Mouse (Mus musculus) testis, adult 2 months (tissue): ENCODE measurements around the gene Celf5.

Experiments used
- CTCF ChIP-seq: fragments of 200-500 bp; IDR thresholded peaks from 2 replicates; pipeline ENCODE4 v1.5.1; 2012; ENCODE audit warnings: low read depth, mild to moderate bottlenecking, inconsistent platforms, low read length, moderate library complexity; ENCODE audit not compliant: control insufficient read depth, insufficient read depth, insufficient replicate concordance
- POLR2A ChIP-seq: fragments of 200-500 bp; IDR thresholded peaks from 2 replicates; pipeline ENCODE4 v1.6.1; 2012; ENCODE audit warnings: low read depth, mild to moderate bottlenecking, inconsistent platforms, low read length, moderate library complexity; ENCODE audit not compliant: control insufficient read depth

DNA sequence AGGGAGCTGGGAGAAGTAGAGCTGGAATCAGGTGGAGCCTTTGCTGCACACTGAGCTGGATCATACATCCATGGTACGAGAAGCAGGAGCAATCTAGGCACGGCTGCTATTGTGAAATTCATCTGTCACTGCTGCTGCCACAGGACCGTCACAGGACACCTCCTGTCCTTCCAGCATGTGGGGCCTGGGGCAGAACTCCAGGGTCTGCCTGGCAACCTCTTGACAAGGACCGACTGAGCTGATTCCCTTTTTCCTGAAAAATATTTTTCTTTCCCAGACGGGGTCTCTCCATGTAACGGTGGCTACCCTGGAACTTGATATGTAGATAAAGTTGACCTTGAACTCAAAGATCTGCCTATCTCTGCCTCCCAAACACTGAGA, 31.2 kb downstream of the Celf5 start:
- TF ChIP-seq CTCF: no peak
- no peak for TF ChIP-seq POLR2A
